Mouse (Mus musculus) thymus, postnatal 10 days (tissue): ENCODE results near the gene Cemip.
"Not testable (repeated sequence)": the region's sequence is repeated elsewhere in the genome, so short reads cannot be mapped to it uniquely, and the experiment has no call there.

ENCODE experiments used
- DNase-seq, 2 experiments: peaks; one replicate each; pipeline ENCODE4 v3.0.0; 2021; ENCODE audit warnings: low spot score in 2 of 2

Gene Cemip

DNA sequence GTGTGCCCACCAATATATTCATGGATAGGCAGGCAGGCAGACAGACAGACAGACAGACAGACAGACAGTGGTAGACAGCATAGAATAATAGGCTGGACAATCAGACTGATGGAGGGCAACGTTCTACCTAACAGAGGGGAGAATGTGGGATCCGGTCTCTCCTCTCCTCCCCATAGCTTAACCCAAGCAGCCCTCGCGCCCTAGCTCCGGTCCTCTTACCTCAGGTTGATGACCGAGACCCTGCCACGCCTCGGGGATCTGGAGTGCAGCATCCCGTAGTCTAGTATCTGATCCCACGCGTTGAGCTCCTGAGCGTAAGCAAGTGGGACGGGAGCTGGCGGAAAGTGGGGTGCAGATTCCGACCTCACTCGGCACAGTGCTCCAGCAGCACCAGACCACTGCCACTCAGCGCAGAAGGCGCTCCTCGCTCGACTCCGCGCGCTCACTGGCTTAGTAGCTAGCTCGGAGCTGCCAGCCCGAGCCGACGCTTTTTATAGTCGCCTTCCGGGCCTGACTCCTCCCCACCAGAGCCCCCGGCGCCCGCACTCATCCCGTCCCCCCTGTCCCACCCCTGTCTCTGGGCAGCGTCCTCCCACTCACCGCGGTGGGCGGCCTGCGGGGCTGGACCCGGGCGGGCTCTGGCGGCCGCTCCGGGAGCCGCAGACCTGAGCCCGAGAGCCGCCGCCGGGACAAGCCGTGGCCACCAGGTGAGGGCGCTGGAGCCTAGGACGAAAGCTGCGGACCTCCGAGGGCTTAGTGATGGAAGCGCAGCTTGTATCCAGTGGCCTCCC lies at the start of gene Cemip:
Gene Cemip, minus strand, starts transcription at position 464 of the 791 bp plus-strand sequence.
- DNase-seq = peak; percentile 18 to 74

DNA sequence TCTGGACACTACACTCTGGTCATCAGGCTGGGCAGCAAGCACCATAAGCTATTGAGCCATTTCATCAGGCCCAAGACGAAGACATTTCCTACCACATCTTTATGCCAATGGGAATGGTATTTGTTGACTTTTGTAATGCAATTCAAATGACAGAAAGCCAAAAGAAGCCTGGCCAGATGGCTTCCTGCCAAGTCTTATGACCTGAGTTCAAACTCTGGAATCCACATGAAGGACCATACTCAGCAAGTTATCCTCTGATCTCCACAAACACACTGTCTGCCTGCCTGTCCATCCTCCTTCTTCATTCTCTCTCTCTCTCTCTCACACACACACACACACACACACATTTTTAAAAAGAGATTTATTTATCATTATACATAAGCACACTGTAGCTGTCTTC lies 46.4 kb upstream of the Cemip start:
- no peak for DNase-seq

GRCm38 (mm10) chr7:84131736-84132135 lies 45.4 kb upstream of the Cemip start:
- no peak for DNase-seq

GRCm38 (mm10) chr7:84128661-84129060 lies 42.4 kb upstream of the Cemip start:
- no peak for DNase-seq

DNA sequence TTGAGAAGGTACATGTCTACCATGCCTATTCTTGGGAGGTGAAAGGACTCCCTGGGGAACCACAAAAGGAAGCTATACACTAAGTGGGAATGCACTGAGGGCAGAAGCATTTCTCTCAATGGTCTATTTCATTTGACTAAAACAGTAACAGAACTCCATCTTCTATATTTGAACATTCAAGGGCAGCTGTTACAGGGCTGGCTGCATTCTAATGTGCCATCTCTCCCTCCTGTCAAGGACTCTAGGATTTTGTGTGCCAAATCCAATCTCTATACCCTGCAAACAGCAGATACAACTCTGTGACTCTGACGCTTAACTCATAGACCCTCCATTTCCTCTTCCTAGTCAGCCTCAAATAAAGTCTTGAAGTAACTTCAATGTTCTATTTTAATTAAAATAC lies 39.4 kb upstream of the Cemip start:
- no peak for DNase-seq

DNA sequence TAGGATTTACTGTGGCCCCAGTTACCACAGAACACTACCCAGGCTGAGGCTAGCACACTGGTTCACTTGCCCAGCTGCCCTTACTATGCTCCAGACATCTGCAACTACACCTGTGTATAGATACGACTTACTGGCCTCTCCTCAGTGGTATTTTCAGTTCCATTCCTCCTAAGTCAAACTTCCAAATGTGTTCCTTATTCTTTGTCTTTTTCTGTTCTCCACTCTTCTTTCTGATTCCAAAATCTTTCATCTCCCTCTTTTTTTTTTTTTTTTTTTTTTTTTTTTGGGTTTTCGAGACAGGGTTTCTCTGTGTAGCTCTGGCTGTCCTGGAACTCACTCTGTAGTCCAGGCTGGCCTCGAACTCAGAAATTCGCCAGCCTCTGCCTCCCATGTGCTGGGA lies 37.3 kb upstream of the Cemip start:
- DNase-seq = not testable (repeated sequence)

- no peak for DNase-seq
Measured at GRCm38 (mm10) chr7:84121778-84122177, 35.5 kb upstream of the Cemip start.

GRCm38 (mm10) chr7:84120142-84120760 lies 33.9 kb upstream of the Cemip start:
- peak in 1 of 2 experiments; percentile 25 for DNase-seq

DNA sequence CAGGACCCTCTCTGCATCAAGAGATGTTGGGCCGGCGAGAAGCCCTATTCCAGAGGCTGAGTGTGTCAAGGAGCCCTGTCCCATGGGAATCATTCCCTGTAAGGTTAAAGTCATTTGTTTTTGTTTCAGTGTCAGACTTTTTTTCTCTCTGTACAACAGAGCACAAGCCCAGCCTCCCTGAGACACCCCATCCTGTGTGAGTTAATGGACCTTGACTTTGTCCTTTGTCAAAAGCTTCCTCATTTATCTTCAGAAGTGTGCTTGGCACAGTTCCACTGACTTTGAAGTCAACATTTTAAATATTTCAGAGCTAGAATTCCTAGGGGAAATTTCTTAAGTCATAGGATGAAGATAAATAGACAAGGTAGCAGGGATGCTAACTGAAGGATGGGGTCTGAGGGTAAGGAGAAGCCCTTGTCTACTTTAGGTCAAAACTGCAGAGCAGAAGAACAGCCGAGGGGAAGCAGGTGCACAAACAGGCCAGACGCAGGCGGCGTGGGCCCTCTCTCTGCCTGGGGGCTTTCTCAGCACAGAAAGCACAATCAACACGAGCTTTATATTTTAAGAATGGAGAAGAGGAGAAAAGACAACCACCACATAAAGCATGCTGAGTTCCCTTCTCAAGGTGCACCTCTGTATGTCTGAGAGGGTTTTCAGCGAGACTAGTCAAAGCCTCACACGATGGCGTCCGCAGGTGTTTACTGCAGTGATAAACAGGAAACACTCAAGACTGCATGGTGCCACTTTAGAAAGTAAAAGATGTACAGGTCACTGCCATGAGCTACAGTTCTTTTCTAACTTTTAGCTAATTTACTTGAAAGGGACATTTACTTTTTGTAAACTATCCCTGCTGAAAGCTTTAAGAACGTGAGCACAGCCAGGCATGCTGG lies 33.2 kb upstream of the Cemip start:
- peak; percentile 48 to 53 for DNase-seq

DNA sequence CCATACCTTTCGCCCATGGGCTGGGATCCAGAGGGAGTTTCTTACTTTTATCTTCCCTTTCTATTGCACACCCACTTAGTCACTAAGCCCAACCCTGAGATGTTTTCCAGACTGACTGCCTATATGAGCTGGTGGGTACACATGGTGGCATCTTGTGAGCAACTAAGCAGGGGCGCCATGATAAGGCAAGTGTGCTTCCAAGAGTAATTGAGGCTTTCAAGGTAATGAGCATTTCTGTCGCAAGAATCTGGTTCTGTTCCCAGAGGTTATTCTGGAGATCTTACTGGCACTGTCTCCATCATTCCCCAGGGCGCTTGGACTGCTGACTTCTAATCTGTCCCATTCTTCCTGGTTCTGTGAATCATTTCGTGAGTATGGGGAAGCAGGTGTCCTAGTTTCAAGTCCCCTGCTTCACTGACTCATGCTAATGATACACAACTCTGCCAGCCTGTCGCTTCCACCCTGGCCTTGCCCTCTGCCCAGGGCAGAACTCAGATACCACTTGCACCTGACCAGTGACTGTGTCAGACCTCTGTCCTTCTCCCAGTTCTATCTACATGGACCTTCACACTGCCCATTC lies 31.3 kb upstream of the Cemip start:
- no peak for DNase-seq

- DNase-seq = peak in 1 of 2 experiments; percentile 27
Measured at GRCm38 (mm10) chr7:84116621-84117542, 30.6 kb upstream of the Cemip start.

- peak; percentile 63 to 66 for DNase-seq
Measured at GRCm38 (mm10) chr7:84115385-84115784, 29.1 kb upstream of the Cemip start.

DNA sequence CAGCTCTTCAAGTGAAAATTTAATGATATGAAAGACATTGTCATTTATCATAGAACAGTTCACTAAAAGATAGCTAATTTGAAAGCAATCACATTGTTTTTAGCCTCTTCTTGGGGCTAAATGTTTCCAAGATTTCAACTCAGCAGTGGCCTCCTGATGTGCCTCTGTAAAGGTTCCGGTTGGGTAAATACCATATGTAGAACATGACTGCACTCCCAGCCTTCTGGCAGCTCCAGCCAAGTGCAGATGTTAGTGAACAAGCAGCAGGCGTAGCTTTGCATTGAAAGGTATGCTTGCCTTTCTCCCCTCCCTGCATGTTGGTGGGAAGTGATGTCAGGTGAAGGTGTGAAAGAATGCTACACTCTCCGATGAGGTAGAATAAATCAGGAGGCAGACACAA lies 28.5 kb upstream of the Cemip start:
- no peak for DNase-seq

GRCm38 (mm10) chr7:84113035-84113390 lies 26.7 kb upstream of the Cemip start:
- no peak for DNase-seq

GRCm38 (mm10) chr7:84112351-84113034 lies 26.2 kb upstream of the Cemip start:
- DNase-seq = no peak

DNA sequence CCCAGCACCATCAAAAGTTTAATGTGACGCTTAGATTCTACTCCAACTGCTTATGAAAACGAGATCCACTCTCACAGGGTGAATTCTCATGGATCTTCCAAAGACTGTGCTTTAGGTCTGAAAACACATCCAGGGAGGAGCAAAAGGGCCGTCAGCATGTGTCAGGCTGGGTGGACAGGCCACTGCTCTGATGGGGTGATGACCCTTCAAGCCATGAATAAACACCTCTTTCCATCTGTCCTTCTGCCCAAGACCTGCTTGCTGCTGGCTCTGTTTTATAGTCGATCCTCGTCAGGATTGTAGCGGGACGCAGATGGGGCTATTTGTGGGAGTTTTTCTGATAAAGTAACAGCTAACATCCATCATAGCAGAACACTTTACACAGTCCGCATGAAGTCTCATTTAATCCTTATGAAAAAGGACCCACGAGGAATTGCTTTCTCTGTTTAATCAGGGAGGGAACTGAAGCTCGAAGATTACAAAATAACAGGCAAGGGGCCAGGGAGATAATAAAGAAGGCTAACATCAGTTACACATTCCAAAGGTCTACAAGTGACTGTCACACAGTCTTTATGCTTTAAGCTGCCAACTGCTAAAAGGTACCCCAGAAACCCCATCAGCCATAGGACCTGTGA lies 25.5 kb upstream of the Cemip start:
- DNase-seq = no peak

DNA sequence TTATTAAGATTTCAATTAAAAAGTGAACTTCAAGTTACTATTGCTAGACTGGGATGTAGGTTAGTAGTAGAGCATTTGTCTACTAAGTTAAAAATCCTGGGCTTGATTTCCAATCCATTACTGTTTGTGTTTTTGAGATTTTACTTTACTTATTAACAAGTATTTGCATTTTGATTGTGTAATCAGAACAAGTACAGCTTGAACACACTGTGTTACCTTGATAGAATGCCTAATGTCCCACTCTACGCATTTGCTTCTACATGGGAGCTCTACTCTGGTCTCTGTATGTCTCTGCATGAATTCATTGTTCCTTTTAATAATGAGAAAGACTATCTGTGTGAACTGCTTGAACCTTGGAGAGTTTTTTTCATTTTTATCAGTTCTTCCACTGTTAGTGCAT lies 20.6 kb upstream of the Cemip start:
- no peak for DNase-seq

DNA sequence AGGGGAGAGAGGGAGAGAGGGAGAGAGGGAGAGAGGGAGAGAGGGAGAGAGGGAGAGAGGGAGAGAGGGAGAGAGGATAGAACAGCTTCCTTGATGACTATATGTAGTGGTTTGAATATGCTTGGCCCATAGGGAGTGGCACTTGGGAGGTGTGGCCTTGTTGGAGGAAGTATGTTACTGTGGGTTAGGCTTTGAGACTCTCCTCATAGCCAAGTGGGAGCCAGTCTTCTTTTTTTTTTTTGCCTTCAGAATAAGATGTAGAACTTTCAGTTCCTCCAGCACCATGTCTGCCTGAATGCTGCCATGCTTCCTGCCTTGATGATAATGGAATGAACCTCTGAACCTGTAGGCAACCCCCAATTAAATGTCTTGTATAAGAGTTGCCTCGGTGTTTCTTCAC lies 16.3 kb upstream of the Cemip start:
- DNase-seq = no peak

DNA sequence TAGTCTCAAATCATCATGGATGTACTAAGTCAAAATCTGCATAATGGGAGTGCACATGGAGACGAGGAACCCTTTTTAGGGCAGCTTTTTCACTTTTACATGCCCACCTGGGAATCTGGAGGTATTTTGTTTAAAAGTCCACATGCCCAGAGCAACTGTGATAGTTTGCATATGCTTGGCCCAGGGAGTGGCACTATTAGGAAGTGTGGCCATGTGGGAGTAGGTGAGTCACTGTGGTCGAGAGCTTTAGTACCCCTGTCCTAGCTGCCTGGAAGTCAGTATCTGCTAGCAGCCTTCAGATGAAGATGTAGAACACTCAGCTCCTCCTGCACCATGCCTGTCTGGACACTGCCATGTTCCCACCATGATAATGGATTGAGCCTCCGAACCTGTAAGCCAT lies 14.4 kb upstream of the Cemip start:
- DNase-seq = no peak

GRCm38 (mm10) chr7:84098098-84098497 lies 11.8 kb upstream of the Cemip start:
- DNase-seq = no peak
